Mouse (Mus musculus) ES-Bruce4 (cell line): Measurements from ENCODE around the gene Gpr149. TPM values are rescaled to one million over a fixed set of nuclear protein-coding genes. Genes with fewer than 3 reads are reported as not detected.

Experiments used
- H3K27ac ChIP-seq: 2 replicates; pipeline ENCODE4 v1.5.1; 2012; ENCODE audit warnings: low read length, inconsistent platforms; ENCODE audit not compliant: insufficient read depth
- H3K27me3 ChIP-seq: 2 replicates; pipeline ENCODE4 v1.6.1; 2012; ENCODE audit warnings: mild to moderate bottlenecking, low read length, inconsistent platforms; ENCODE audit not compliant: control insufficient read depth, poor library complexity, insufficient read depth, severe bottlenecking
- H3K36me3 ChIP-seq: 2 replicates; pipeline ENCODE4 v1.6.1; 2012; ENCODE audit warnings: inconsistent platforms, mild to moderate bottlenecking, low read length, moderate library complexity; ENCODE audit not compliant: control insufficient read depth, poor library complexity, insufficient read depth, severe bottlenecking
- H3K4me1 ChIP-seq: one replicate; pipeline ENCODE4 v1.8.1; 2011; ENCODE audit warnings: low read length; ENCODE audit not compliant: control insufficient read depth, insufficient read depth
- H3K4me3 ChIP-seq: 2 replicates; pipeline ENCODE4 v1.5.1; 2011; ENCODE audit warnings: low read depth, mild to moderate bottlenecking, low read length
- H3K9ac ChIP-seq: 2 replicates; pipeline ENCODE4 v1.6.1; 2012; ENCODE audit warnings: low read depth, mild to moderate bottlenecking, inconsistent platforms; ENCODE audit not compliant: poor library complexity, severe bottlenecking
- H3K9me3 ChIP-seq: replicated peaks from 2 replicates; pipeline ENCODE4 v1.6.1; 2012; ENCODE audit warnings: mild to moderate bottlenecking, low read length, inconsistent platforms; ENCODE audit not compliant: control insufficient read depth, poor library complexity, insufficient read depth, severe bottlenecking
- CTCF ChIP-seq: IDR thresholded peaks from one replicate; pipeline ENCODE4 v1.8.1; 2011; ENCODE audit warnings: low read depth, low read length
- EP300 ChIP-seq: IDR thresholded peaks from 2 replicates; pipeline ENCODE4 v1.6.1; 2011; ENCODE audit warnings: low read depth, low read length; ENCODE audit not compliant: insufficient read depth
- POLR2A ChIP-seq: IDR thresholded peaks from one replicate; pipeline ENCODE4 v1.8.1; 2011; ENCODE audit warnings: low read length; ENCODE audit not compliant: insufficient read depth
- polyA plus RNA-seq: library from polyadenylated mRNA; stranded (reverse); fragments of >200 nt; gene quantifications from 2 replicates; pipeline ENCODE4 v1.2.4, GENCODE M21; 2011; ENCODE audit warnings: low read depth; ENCODE audit not compliant: missing spikeins, insufficient read depth, insufficient read length

Gene Gpr149
- not detected in 2 replicates for polyA plus RNA-seq

- Histone ChIP-seq H3K4me3 (no peak within 1 kb of the TSS), H3K27me3 (peaks cover 5% of the 10 kb centered on the region; the same call in 1 of the 2 replicates), H3K9ac (no peak within 1 kb of the TSS), H3K27ac (no peak within 1 kb of the TSS), H3K36me3 (no peaks in the 10 kb centered on the region), H3K4me1 (no peaks in the 10 kb centered on the region), H3K9me3 (no peaks in the 10 kb centered on the region)
- TF ChIP-seq POLR2A: no peak
- no peak for TF ChIP-seq EP300
- no peak for TF ChIP-seq CTCF
Measured at GRCm38 (mm10) chr3:62604973-62605372, at the start of gene Gpr149. Gene Gpr149, minus strand, starts transcription at chr3:62605140.

- TF ChIP-seq EP300: no peak
- no peak for TF ChIP-seq CTCF
- no peak for TF ChIP-seq POLR2A
- Histone ChIP-seq H3K4me3 (no peak overlapping the region), H3K36me3 (no peaks in the 10 kb centered on the region)
Measured at GRCm38 (mm10) chr3:62650551-62650950, 45.6 kb upstream of the Gpr149 start.

GRCm38 (mm10) chr3:62610861-62611260, 5.9 kb upstream of the Gpr149 start:
- no peaks in the 10 kb centered on the region for H3K9me3 ChIP-seq
- no peaks in the 10 kb centered on the region for H3K4me1 ChIP-seq
- H3K9ac ChIP-seq: no peak overlapping the region
- H3K27me3 ChIP-seq: no peaks in the 10 kb centered on the region
- H3K4me3 ChIP-seq: no peak overlapping the region
- TF ChIP-seq POLR2A (no peak), EP300 (no peak), CTCF (no peak)
- no peak overlapping the region for H3K27ac ChIP-seq
- no peaks in the 10 kb centered on the region for H3K36me3 ChIP-seq

More at GRCm38 (mm10) chr3:62650551-62650950, 45.6 kb upstream of the Gpr149 start:
- Histone ChIP-seq H3K4me1 (no peaks in the 10 kb centered on the region), H3K27ac (no peak overlapping the region), H3K27me3 (no peaks in the 10 kb centered on the region), H3K9ac (no peak overlapping the region), H3K9me3 (no peaks in the 10 kb centered on the region)

- no peaks in the 10 kb centered on the region for H3K36me3 ChIP-seq
- no peaks in the 10 kb centered on the region for H3K9me3 ChIP-seq
- H3K4me3 ChIP-seq: no peak overlapping the region
- TF ChIP-seq CTCF (no peak), EP300 (no peak), POLR2A (no peak)
- H3K4me1 ChIP-seq: no peaks in the 10 kb centered on the region
- peaks cover 5% of the 10 kb centered on the region; the same call in 1 of the 2 replicates for H3K27me3 ChIP-seq
- H3K27ac ChIP-seq: no peak overlapping the region
- no peak overlapping the region for H3K9ac ChIP-seq
Measured at GRCm38 (mm10) chr3:62605931-62606330, 991 bp upstream of the Gpr149 start.

- TF ChIP-seq POLR2A (no peak), EP300 (no peak), CTCF (no peak)
- Histone ChIP-seq H3K9me3 (no peaks in the 10 kb centered on the region), H3K27ac (no peak overlapping the region), H3K4me3 (peak overlapping the region; percentile 50), H3K4me1 (no peaks in the 10 kb centered on the region), H3K36me3 (no peaks in the 10 kb centered on the region), H3K9ac (no peak overlapping the region), H3K27me3 (peaks cover 5% of the 10 kb centered on the region; the same call in 1 of the 2 replicates)
Measured at GRCm38 (mm10) chr3:62604047-62604391, 921 bp downstream of the Gpr149 start.

- Histone ChIP-seq H3K4me3 (peak overlapping the region; percentile 50), H3K27ac (no peak overlapping the region), H3K4me1 (no peaks in the 10 kb centered on the region), H3K27me3 (peaks cover 5% of the 10 kb centered on the region; the same call in 1 of the 2 replicates), H3K36me3 (no peaks in the 10 kb centered on the region), H3K9ac (0 out of 2 replicates have a peak overlapping the region, but pooled peaks have one; percentile 4), H3K9me3 (no peaks in the 10 kb centered on the region)
- no peak for TF ChIP-seq POLR2A
- TF ChIP-seq CTCF: no peak
- TF ChIP-seq EP300: no peak
Measured at GRCm38 (mm10) chr3:62603231-62604046, 1.5 kb downstream of the Gpr149 start.
